Mouse (Mus musculus) WW6 (cell line): ENCODE results near the gene Mtx3.
"Not testable (repeated sequence)": the region's sequence is repeated elsewhere in the genome, so short reads cannot be mapped to it uniquely, and the experiment has no call there.

Experiments used
- DNase-seq: peaks from one replicate; pipeline ENCODE4 v3.0.0-alpha.2; 2013; ENCODE audit warnings: low read depth, low spot score

Gene Mtx3

DNA sequence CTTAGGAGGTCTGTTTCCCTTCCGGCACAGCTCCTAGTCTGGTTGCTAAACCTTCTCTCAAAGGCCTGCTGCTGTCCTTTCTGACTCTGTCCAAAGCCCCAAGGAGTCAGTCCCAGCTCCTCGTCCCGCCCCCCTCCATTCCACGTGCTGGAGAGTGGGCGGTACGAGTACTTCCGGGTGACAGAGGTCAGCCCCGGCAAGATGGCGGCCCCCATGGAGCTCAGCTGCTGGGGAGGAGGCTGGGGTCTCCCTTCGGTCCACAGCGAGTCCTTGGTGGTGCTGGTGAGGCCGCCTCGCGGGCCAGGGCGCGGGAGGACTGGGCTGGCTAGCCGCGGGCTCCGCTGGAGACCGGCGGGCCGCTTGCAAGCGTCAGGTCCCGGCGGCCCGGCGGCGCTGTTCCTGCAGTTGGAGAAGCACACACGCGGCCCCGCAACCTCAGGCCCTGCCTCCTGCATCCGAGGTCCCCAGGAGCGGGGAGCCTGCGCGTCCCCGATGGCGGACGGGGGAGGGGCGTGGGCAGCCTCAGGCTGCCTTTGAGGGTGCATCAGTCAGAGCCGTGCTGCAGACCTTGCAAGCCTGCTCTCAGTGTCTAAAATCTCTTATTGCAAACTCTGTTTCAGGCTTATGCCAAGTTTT is at the start of gene Mtx3:
Mtx3 (plus strand) TSS at position 175 of the 636 bp plus-strand sequence.
- DNase-seq: peak; percentile 45

DNA sequence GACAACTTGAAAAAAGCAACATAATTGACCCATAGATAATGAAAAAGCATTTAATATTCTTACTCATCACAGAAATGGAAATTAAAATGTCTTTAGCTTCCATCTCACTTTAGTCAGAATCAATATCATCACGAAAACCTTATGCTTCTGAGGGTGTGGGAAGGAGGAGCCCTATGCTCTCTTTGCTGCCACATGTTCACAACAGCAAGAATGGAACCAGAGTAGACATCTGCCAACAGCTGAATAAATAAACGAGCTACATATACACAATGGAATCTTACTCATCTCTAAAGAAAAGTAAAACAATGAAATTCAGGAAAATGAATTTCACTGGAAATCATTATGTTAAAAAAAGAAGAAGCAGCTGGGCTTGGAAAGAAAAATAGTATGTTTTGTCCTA is 45.7 kb upstream of the Mtx3 start:
- DNase-seq: no peak

DNA sequence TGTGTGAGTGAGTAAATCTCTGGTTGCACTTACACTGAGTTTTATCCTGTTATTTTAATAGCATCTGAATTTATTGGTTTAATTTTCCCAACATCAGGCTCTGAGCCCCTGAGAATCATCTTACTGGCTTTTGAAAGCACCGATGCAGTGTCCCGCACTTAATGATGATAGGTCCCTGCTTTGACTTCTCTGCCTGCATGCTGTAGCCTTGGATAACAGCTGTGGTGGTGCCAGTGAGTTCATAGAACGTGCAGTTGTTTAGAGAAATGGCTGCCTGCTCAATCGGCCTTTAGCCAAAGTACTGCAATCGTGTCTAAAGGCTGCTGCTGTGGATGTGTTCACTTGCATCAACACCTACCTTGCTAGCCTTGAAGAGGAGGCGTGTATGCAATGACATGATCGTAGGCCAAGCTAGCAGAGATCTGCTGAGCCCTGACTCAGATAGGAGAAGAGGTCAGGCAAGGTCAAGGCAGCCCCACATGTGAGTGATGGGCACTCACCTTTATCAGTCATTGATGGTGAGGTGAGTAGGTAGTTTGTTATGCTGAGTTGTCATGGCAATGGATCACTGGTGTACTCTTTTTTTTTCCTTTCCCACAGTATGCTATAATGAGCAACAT is 45.1 kb upstream of the Mtx3 start:
- no peak for DNase-seq

DNA sequence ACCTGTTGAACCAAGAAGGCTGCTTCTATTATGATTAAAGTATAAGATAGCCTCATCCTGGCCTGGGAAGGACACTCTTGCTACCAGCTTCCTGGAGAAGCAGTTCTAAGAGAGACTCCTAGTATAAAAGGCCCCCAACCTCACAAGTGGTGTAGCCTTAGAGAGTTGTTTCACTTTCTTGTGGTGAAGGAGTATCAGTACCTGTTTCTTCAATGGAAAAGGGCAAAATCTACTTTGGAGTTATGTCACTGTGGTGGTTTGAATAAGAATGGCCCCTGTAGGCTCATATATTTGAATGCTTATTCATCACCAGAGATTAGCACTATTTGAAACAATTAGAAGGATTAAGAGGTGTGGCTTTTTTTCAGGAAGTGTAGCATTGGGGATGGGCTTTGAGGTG is 37.8 kb upstream of the Mtx3 start:
- DNase-seq: no peak

DNA sequence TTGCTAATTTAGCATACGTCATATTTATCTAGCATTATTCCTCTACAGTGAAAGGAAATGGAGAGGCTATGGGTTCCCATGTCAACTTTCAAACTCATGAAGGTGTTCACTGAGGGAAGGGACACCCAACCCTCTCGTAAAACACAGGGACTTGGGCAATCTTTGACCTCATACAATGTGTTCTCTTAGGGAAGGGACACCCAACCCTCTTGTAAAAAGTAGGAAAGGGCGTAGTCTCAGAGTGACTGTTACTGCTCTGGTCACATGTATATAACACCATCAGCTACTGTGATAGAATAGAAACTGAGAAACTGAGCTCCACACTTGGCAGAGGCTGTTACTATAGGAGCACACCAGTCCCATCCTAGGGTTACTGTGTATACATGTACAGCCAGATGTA is 36.7 kb upstream of the Mtx3 start:
- no peak for DNase-seq

DNA sequence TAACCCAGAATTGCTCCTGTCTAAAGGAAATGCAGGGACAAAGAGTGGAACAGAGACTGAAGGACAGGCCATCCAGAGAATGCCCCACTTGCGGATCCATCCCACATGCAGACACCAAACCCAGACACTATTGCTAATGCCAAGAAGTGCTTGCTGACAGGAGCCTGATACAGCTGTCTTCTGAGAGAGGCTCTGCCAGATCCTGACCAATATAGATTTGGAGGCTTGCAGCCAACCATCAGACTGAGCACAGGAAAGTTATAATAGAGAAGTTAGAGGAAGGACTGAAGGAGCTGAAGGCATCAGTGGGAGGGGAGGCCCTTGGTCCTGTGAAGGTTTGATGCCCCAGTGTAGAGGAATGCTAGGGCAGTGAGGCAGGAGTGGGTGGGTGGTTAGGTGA is 34.0 kb upstream of the Mtx3 start:
- not testable (repeated sequence) for DNase-seq

DNA sequence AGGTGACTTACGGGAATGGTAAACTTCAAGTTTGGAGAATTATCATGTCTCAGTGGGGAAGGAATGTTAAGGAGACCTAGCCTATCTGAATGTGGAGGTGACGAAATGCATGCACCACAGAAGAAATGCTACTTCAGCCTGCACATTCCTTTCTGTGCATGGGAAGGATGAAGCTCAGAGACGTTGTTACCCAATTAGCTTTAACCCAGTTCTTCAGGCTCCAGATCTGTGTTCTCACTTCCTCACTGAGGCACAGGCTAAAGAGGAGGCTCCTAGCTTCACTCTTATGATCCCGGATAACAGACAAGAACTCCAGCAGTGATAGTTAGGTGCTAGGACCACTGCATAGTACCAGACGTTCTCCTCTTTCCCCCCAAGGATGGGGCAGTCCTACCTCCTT is 28.2 kb upstream of the Mtx3 start:
- DNase-seq: no peak

DNA sequence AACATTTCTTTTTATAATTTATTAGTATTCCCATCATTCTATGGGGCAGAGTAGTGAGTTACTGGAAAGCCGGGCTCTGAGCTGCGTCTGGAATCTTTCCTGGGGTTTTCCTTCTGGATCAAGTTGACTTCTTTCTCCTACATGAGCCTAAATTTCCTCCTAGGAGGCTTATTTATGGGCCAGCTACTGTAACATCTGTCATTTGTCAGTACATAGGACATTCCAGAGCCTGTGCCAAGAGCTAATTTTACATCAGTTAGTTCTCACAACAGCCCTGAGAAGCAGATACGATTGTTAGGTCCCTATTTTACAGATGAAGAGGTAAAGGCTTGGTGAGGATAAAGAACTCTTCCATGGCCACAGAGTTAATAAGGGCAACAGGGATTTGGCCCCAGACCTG is 27.2 kb upstream of the Mtx3 start:
- no peak for DNase-seq

DNA sequence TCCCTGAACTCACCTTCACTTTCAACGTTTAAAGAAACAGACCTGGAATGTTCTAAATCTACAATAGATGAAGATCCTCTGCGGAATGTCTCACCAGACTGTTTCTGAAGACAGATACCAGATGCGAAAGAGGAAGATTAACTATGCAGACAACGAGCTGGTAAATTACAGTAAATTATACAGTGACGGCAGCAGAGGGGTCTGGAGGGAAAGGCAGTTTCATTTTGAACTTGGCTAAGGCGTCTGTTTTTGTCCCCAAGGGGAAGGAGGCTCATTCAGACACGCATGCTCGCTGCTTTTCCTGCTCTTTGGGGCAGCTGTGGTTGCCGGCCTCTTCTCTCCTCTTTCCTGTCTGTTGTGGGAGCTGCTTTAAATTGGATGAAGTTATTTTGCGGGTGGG is 15.7 kb upstream of the Mtx3 start:
- no peak for DNase-seq

DNA sequence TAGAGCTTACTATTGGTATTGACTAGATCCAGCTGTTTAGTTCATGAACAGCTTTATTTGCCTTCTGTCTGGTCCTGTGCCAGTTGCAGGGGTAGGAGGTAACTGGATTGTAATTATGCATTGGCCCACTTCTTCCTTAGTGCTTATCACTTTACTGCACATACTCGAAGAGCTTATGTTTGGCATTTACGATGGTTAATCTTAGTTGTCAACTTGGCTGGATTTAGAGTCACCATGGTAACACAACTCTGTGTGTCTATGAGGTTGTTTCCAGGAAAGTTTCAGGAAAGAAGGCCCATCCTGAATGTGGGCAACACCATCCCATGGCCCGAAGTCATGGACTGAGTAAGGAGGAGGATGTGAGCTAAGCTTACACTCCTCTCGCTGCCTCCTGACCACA is 11.4 kb upstream of the Mtx3 start:
- DNase-seq: no peak

DNA sequence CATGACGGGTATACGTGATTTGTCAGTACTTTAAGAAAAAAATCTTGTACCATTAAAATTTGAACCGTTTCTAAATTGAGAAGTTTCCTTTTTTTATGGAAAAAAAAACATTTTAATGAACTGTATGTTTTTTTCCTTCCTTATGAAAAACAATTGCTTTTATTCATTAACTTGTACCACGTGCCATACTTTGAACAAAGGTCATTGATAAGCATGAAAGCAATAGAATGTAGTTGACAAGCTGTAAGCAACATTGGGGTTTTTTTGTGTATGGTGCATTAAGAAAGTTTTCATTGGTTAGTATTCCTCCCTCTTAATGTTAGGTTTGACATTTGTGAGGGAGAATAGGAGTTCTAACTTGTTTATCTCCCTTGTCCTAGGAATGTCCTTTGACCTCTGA is 1.9 kb downstream of the Mtx3 start:
- DNase-seq: no peak

DNA sequence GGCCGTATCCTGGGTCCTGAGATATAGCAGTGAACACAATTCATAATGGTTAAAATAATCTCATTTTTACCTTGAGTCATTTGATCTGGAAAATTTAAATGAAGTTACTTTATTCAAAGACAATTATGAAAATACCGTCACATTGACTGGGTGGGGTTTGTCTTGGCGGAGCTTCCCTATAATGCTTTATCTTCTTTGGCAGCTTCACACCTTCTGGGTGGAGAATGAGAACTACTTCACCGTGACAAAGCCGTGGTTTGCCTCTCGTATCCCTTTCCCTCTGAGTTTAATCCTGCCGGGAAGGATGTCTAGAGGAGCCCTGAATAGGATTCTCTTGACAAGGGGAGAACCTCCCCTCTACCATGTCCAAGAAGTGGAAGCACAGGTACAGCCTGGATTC is 2.8 kb downstream of the Mtx3 start:
- DNase-seq: no peak

DNA sequence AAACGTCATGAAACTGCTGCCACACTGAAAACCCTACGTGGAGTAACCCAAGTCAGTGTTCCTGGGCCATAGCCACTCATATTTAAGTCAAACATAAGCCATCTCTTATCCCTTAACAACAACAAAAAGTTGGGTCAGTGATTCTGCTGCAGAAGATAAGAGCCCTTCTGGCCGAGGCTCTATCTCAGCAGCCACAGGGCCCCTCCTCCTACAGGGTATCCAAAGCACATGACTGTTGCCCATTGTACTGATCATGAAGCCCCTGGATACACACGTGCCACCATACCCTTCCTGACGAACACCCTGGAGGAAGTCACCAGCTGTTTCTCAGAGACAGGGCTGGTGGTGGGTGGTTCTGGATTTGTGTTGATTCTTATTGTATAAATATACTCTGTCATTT is 3.4 kb downstream of the Mtx3 start:
- DNase-seq: no peak

DNA sequence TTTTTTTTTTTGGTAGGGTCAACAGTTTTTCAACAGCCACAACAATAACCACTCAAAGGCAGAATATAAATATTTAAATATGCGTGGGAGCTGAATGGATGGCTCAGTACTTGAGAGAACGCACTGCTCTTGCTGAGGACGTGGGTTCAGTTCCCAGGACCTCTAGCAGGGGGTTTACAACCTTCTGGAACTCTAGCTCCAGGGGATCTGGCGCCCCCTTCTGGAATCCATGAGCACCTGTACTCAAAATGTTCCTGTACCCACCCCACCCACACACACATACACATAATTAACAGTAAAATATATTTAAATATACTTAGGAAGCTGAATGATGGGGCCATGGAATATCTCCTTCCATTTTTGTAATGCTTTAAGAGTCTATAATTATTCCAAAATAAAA is 11.3 kb downstream of the Mtx3 start:
- DNase-seq: peak; percentile 18

DNA sequence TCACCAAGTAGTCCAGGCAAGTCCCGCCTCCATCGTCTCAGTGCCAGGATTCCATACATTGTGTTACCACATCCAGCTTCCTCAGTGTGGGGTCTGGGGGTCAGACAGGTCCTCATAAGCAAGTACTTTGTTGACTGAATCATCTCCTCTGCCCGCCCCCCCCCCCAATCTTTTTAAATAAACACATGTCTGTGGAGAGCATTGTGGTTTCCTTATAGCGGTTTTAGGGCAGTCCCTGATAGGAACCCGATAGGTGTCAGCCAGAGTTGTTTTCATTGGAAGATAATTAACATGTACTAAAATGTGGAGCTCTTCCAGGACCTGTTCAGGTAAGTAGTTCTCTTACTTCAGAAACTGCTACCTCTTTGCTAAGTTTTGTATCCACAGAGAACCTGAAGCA is 14.2 kb downstream of the Mtx3 start:
- no peak for DNase-seq

DNA sequence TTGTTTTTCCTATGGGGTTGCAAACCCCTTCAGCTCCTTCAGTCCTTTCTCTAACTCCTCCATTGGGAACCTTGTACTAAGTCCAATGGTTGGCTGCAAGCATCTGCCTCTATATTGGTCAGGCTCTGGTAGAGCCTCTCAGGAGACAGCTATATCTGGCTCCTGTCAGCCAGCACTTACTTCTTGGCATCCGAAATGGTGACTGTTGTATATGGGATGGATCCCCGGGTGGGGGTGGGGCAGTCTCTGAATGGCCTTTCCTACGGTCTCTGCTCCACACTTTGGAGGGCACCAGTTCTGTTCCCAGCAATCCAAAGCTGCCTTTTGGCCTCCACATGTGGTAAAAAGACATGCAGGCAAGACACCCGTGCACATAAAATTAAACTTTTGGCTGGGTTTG is 15.4 kb downstream of the Mtx3 start:
- DNase-seq: no peak

DNA sequence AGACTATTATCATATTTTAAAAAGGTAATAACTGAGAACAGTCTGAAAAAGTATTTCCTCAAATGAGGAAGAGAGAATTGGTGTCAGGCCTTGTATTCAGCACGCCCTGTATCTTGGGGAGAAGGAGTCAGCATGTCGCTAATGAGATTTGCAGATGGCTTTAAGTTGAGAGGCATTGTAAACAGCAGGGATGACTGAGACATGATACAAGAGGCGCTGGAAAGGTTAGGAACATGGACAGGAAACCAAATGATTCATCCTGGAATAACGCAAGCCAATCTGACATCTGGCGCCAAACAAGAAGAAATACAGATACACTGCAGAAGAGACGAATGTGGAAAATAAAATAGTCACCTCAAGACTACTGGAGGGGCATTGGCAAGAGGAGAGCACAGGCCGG is 20.8 kb downstream of the Mtx3 start:
- no peak for DNase-seq

DNA sequence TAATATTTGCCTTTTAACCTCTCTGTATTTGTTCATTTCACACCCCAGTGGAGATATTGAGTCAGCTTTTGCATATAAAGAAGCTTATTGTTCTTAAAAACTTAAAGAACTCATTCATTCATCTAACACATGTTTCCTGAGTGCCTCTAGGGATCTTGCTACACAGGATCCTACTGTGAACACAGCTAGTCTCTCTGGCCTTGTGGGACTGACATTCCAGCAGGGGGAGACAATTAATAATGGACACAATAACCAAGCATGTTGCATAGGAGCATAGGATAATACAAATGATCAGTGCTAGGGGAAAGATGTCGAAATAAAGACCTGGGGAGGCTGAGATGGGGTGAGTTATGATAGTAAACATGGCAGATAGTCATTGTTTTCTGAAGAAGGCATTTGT is 22.1 kb downstream of the Mtx3 start:
- DNase-seq: no peak

DNA sequence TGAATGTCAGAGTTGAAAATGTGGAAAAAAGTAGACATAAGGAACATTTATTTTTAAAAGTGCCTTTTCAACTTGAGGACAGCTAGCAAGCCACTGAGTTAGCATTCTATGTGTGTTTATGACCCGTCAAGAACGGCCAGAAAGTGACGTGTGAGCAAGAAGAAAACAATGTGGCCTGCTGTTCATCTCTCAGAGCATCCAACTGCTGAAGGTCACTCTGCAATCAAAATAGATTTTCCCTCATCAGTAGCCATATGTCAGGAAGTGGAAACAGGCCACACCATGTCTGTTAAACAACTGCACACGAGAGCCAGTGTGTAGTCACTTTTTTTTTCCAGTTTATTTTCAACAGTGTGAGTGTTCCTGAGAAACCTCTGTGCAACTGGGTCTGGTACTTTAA is 35.0 kb downstream of the Mtx3 start:
- no peak for DNase-seq

DNA sequence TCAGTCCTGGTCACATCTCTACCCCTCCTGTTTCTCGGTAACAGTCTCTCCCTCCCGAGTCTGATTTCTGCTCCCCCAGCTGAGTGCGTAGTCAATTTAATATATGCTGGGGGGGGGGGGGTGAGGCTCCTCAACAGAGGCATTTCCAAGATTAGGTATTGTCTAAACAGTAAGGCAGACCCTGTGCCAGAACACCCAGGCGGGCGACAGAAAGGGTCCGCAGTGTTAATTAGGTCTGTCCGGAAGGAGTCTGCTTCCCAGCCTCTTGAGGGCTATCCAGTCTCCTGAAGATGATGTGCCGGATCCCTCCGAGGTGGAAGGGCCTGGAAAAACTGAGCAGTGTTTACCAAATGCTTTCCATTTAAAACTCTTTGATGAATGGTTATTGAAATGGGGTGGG is 35.4 kb downstream of the Mtx3 start:
- no peak for DNase-seq

DNA sequence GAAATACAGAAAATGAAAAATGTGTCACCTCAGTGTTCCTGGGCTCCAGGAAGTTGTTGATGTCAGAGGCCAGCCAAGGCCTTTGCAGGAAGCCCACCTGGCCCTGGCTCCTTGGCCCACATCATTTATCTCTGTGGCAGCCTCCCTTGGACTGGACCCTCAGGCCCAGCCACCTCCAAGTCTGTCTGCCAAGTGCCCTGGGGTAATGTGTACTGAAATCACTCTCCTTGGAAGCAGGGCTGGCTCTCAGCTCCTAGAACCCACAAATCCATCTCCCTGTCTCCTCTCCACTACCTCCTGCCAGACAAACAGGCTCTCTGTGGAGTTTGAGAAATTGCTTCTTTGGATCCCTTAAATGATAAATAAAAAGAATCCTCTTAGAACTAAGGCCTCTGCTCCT is 36.0 kb downstream of the Mtx3 start:
- DNase-seq: no peak

DNA sequence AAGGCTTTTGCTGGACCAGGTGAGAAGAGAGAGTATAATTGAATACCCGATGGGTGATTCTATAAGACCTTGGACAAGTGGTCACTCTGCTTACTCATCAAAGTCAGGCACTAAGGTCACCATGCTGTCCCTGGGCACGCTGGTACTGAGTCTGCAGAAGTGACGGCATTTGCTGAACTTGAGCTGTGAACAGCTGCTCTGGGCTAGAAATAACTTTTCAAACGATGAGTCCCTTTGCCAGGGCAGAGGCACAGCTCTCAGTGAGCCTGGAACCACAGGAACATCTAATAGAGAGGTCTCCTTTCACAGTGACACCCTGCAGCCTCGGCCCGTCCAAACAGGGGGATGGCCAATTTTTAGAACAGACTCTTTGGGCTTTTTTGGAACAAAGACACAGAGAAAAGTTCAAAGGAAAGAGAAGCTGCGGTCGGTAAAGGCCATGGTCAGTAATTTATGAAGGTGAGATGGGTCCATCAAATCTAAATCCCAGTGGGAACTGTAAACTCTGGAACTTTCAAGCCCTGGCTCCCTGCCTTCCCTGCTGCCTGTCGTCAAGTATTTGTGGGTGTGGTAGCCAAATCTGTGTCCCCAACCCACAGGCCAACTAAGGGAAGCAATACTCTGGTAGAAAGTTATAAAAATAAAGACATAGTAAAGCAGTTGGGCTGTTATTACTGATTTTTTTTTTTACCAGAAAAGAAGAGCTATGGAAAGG is 37.9 kb downstream of the Mtx3 start:
- no peak for DNase-seq

DNA sequence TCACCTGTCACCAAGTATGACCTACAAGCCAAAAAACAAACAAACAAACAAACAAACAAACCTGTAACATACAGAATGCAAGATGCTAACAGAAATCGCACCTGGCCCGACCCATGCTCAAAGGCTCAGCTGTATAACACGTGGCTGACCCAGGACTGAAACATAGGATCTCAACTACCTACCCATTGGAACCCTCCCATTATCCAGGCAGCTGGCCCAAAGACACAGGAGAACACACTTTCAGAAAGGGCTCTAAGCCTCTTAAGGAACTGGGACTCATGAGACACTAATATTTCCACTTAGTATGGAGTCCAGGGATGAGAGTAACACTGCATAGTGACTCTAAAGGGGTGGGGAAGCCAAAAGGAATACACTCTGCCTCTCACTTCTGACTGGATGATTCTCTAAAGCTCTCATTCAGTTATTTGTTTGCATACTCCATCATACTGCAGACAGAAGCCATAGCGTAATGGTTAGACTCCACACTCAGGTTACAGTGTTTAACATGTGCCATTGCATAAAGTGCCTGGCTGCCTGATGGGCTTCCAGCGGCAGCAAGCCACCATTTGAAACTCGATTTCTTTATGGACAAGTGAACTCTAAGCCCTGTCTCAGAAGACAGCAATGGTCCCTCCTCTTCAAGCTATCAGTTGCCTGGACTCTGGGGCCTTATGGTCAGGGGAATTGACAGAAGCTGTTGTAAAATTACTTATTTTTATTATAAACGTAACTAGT is 38.6 kb downstream of the Mtx3 start:
- DNase-seq: no peak
